ENCODE assay signal across 8 mouse cellular contexts in genomic region chr1:92911721-92912138, GRCm38 (mm10). TPM values are rescaled to one million over a fixed set of nuclear protein-coding genes. Genes with fewer than 3 reads are reported as not detected.
DNase-seq lines count a peak whose midpoint lies in the region; ATAC-seq and TF ChIP-seq lines count a peak whose summit lies in the region.

No protein-coding gene starts in this region.

- peak; percentile 24 to 53 for DNase-seq in kidney, postnatal 25 days
- no peak for DNase-seq in kidney, postnatal 14 days
- no peak for DNase-seq in hindbrain, embryonic 10.5 days (ENCODE audit: low spot score)
- DNase-seq in right cerebral cortex, postnatal 14 days: no peak
- no peak for DNase-seq in spleen, adult 12 weeks (ENCODE audit: low spot score)
- no peak for DNase-seq in left cerebral cortex, adult 9 months (ENCODE audit: low spot score in 2 of 2)

- TF ChIP-seq CTCF in bone marrow macrophage, adult 2 months (IDR thresholded peaks at IDR 0.05; ENCODE audit: low read depth, low read length): no peak

- no peak overlapping the region for H3K27ac ChIP-seq in bone marrow macrophage, adult 2 months (ENCODE audit: insufficient read depth, low read depth, low read length)
- H3K27ac ChIP-seq in hindbrain, embryonic 10.5 days: peak overlapping the region; percentile 94

- peaks cover 14% of the 10 kb centered on the region for H3K4me1 ChIP-seq in bone marrow macrophage, adult 2 months (ENCODE audit: control insufficient read depth, insufficient read depth, low read length)
- H3K4me1 ChIP-seq in hindbrain, embryonic 10.5 days (replicated peaks): peaks cover 51% of the 10 kb centered on the region

- peak overlapping the region; percentile 93 for H3K4me3 ChIP-seq in bone marrow macrophage, adult 2 months (ENCODE audit: insufficient read depth, low read length)
- peak overlapping the region; percentile 79 for H3K4me3 ChIP-seq in hindbrain, embryonic 10.5 days

- no peaks in the 10 kb centered on the region for H3K9me3 ChIP-seq in hindbrain, embryonic 10.5 days

- no peak for TF ChIP-seq POLR2A in bone marrow macrophage, adult 2 months (IDR thresholded peaks at IDR 0.05; ENCODE audit: borderline replicate concordance, low read depth, low read length)

- peaks cover 22% of the 10 kb centered on the region for H3K27me3 ChIP-seq in hindbrain, embryonic 10.5 days (ENCODE audit: insufficient read depth, poor library complexity, severe bottlenecking)

- WGBS in hindbrain, embryonic 10.5 days: 53% methylated on average over 8 of the region's 8 CpGs

- ATAC-seq in megakaryocyte-erythroid progenitor cell, adult 5-6 weeks (replicated peaks; ENCODE audit: low FRiP score, low TSS enrichment, poor library complexity, severe bottlenecking): 0 out of 2 replicates have a peak, but pooled peaks have one; percentile 10

- peaks cover 33% of the 10 kb centered on the region for H3K36me3 ChIP-seq in hindbrain, embryonic 10.5 days

RNA-seq across cellular contexts. Expression of gene Rnpepl1, which starts 1.1 kb away (rescaled TPM):
- 81.0 and 87.3 TPM in 2 replicates for polyA plus RNA-seq in bone marrow macrophage, adult 2 months (2012; ENCODE audit: insufficient read depth, insufficient read length, missing spikeins)
- 27.3 and 27.5 TPM in 2 replicates for polyA plus RNA-seq in hindbrain, embryonic 10.5 days (2016; fragmentation: Nextera tagmentation; extraction: Ambion mirVana)
- 70.8 and 72.9 TPM in 2 replicates for total RNA-seq in megakaryocyte-erythroid progenitor cell, adult 5-6 weeks (2014; fragmentation: Nextera tagmentation)
- 11.2 and 16.8 TPM in 2 replicates for total RNA-seq in megakaryocyte-erythroid progenitor cell, adult 5-6 weeks (2017)

RNA-seq across cellular contexts. Expression of gene Dusp28, which starts 4.9 kb away (rescaled TPM):
- 5.8 and 6.8 TPM in 2 replicates for polyA plus RNA-seq in bone marrow macrophage, adult 2 months (2012; ENCODE audit: insufficient read depth, insufficient read length, missing spikeins)
- polyA plus RNA-seq in hindbrain, embryonic 10.5 days (2016; fragmentation: Nextera tagmentation; extraction: Ambion mirVana): 10.8 and 11.1 TPM in 2 replicates
- 8.8 and 11.6 TPM in 2 replicates for total RNA-seq in megakaryocyte-erythroid progenitor cell, adult 5-6 weeks (2014; fragmentation: Nextera tagmentation)
- total RNA-seq in megakaryocyte-erythroid progenitor cell, adult 5-6 weeks (2017): 2.3 and 3.6 TPM in 2 replicates

RNA-seq across cellular contexts. Expression of gene Ankmy1, which starts 9.0 kb away (rescaled TPM):
- polyA plus RNA-seq in bone marrow macrophage, adult 2 months (2012; ENCODE audit: insufficient read depth, insufficient read length, missing spikeins): not detected in 2 replicates
- polyA plus RNA-seq in hindbrain, embryonic 10.5 days (2016; fragmentation: Nextera tagmentation; extraction: Ambion mirVana): 0.29 and 0.30 TPM in 2 replicates
- 1.1 TPM in 1 of 2 replicates, not detected in the other for total RNA-seq in megakaryocyte-erythroid progenitor cell, adult 5-6 weeks (2014; fragmentation: Nextera tagmentation)
- 0.42 TPM in 1 of 2 replicates, not detected in the other for total RNA-seq in megakaryocyte-erythroid progenitor cell, adult 5-6 weeks (2017)

RNA-seq across cellular contexts. Expression of gene Capn10, which starts 22.4 kb away (rescaled TPM):
- polyA plus RNA-seq in bone marrow macrophage, adult 2 months (2012; ENCODE audit: insufficient read depth, insufficient read length, missing spikeins): 6.8 and 11.9 TPM in 2 replicates
- polyA plus RNA-seq in hindbrain, embryonic 10.5 days (2016; fragmentation: Nextera tagmentation; extraction: Ambion mirVana): 44.6 and 53.0 TPM in 2 replicates
- 13.2 and 19.5 TPM in 2 replicates for total RNA-seq in megakaryocyte-erythroid progenitor cell, adult 5-6 weeks (2014; fragmentation: Nextera tagmentation)
- 8.5 and 11.4 TPM in 2 replicates for total RNA-seq in megakaryocyte-erythroid progenitor cell, adult 5-6 weeks (2017)

RNA-seq across cellular contexts. Expression of gene Gpr35, which starts 38.9 kb away (rescaled TPM):
- 0.62 and 1.4 TPM in 2 replicates for polyA plus RNA-seq in bone marrow macrophage, adult 2 months (2012; ENCODE audit: insufficient read depth, insufficient read length, missing spikeins)
- 0.05 and 0.51 TPM in 2 replicates for polyA plus RNA-seq in hindbrain, embryonic 10.5 days (2016; fragmentation: Nextera tagmentation; extraction: Ambion mirVana)
- total RNA-seq in megakaryocyte-erythroid progenitor cell, adult 5-6 weeks (2014; fragmentation: Nextera tagmentation): 0.30 TPM in 1 of 2 replicates, not detected in the other
- total RNA-seq in megakaryocyte-erythroid progenitor cell, adult 5-6 weeks (2017): 0.94 TPM in 1 of 2 replicates, not detected in the other

Comparison
In these comparisons a context has a peak if more than half of its experiments do, and no peak if none do; other contexts are left out.
1. DNase-seq: peak in kidney, postnatal 25 days (2 of 2); none in kidney, postnatal 14 days (single experiment), hindbrain, embryonic 10.5 days (single experiment), right cerebral cortex, postnatal 14 days (single experiment), spleen, adult 12 weeks (single experiment) and left cerebral cortex, adult 9 months (0 of 2).